Mouse (Mus musculus) megakaryocyte progenitor cell, adult 5-6 weeks (primary cell): ENCODE results near the gene Smim24. TPM values are rescaled to one million over a fixed set of nuclear protein-coding genes. Genes with fewer than 3 reads are reported as not detected.

Experiments
- ATAC-seq: replicated peaks from 2 replicates; pipeline ENCODE4 v1.8.0; 2016; ENCODE audit warnings: mild to moderate bottlenecking, moderate TSS enrichment, inconsistent platforms; ENCODE audit not compliant: poor library complexity
- total RNA-seq, 2 experiments: library from RNA; stranded (forward) in 1 of 2; stranded (reverse) in 1 of 2; fragments of 157-497, 149-512 nt in 1 of 2; fragments of 200-1000 nt in 1 of 2; gene quantifications; 2 replicates each; pipeline versions ENCODE4 v1.2.3 to v1.2.4; 2015 to 2017

Smim24 gene
- total RNA-seq, 2 experiments from 2014 or later, result 7.5 to 31.4 TPM

DNA sequence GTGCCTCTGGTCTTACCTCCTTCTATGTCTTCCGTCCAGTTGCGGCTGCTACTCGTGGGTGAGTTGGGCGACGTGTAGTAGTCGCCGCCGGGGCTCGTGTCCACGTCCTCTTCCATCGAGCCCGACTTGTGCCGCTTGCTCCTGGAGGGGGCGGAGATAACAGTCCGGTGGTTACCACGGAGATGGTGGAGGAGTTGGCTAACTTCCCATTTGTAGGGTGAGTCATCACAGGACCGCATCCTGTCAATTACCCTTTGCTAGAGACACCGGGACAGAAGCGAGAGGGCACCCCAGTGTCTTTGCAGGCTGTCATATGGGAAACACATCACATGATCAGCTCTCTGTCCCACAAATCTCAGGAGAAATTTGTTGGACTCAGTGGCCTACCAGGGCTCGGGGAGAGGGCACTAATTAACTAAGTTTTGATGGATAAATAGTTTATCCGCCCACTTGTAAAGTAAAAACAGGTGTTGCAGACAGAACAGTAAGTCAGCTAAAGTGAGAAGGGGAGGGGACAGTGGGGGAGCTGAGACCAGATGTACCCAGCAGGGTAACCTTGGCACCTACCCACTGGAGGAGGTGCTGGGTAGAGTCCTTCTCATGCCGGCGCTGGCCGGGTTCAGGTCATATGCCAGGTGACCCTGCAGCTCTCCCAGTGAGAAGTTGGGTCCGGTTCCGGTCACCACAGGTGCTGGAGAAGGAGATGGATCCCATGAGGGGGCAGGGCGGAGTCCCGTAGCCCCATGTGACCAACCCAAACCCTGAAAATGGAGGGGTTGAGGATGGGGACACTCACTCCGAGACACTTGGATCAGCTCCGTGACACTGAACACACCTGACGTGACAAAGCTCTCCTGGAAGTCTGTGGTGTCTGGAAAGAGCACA lies 14.9 kb downstream of the Smim24 start:
- ATAC-seq, result peak; percentile 68

DNA sequence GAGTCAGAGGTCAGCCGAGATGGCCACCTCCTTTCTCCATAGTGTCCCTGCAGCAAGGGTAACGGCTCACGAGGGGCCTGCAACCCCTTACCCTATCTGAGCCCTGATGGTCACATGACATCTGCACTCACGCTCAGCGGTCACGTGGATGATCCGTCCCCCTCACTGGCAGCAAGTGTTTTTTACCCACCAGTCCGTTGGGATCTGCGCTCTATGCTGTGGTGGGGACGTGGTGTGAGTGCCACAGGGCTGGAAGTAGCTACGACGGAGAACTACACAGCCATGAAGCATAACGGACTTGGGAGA lies 15.5 kb downstream of the Smim24 start:
- ATAC-seq, result no peak

DNA sequence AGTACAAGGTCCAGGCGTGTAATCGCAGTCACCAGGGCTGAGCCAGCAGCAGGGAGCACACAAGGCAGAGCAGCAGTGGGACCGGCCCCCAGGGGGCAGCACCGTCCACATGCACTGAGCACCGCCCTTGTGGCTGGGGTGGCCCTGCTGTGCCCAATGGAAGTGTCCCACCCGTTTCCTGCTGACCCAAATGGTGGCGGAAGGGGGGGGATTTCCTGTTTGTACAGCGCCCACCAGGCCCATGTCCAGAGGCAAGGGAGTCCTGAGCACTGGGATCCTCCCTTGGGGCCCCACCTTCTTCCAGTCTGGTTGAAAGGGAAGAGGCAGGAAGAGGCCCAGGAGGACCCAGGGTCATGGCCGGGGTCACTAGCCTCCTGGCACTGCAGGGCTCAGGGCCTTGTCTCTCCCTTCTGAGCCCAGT lies 16.0 kb downstream of the Smim24 start:
- ATAC-seq, result peak; percentile 68

DNA sequence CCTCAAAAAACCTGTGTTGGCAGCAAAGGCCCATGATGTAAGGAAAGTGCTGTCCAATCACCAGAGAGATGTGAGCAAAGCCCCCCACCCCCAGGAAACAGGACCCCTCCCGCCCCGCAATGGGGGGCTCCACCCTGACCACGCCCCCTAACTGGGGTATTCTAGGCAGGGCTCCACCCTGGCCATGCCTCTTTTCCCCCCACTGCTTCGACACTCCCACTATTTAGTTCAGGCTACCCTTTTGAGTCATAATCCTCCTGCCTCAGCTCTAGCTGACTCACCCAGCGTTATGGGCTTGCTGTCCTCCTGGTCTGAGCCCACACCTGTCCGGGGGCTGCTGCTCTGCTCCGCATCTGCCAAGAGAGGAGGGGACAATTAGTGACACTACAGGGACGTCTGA lies 16.5 kb downstream of the Smim24 start:
- no peak for ATAC-seq

DNA sequence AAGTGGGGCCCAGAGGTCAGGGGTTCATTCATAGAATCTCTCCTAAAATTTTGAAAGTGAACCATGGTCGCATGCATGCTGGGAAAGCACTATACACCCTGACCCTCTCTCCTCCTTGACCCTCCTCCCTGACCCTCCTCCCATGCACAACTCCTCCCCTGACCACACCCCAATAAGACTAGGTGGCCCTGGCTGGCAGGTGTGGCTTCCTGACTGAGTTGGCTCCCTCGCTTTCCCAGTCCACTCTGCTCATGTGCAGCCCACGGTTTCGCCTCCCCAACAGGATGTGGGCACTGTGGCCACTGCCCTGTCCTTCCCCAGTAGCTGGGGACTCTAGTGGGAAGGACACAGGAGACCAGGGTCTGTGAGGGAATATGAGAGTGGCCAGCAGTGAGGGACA lies 17.5 kb downstream of the Smim24 start:
- no peak for ATAC-seq

DNA sequence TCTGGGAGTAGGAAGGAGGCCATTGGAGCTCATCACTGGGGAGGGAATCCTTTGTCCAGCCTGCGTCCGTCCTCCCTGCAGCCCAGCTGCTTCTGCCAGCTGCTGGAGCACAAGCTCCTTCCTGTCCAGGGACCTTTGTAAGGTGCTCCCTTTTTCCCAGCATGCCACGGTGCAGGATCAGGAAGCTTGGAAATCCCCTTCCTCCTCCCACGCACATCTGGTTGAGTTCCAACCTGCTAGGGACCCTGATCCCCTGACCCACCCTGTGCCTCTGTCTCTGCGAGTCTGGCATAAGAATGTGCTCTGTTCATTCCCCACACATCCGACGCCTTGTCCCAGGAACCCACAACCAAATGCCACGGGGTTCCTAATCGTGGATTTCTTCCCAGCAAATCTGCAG lies 18.1 kb downstream of the Smim24 start:
- ATAC-seq, result no peak

DNA sequence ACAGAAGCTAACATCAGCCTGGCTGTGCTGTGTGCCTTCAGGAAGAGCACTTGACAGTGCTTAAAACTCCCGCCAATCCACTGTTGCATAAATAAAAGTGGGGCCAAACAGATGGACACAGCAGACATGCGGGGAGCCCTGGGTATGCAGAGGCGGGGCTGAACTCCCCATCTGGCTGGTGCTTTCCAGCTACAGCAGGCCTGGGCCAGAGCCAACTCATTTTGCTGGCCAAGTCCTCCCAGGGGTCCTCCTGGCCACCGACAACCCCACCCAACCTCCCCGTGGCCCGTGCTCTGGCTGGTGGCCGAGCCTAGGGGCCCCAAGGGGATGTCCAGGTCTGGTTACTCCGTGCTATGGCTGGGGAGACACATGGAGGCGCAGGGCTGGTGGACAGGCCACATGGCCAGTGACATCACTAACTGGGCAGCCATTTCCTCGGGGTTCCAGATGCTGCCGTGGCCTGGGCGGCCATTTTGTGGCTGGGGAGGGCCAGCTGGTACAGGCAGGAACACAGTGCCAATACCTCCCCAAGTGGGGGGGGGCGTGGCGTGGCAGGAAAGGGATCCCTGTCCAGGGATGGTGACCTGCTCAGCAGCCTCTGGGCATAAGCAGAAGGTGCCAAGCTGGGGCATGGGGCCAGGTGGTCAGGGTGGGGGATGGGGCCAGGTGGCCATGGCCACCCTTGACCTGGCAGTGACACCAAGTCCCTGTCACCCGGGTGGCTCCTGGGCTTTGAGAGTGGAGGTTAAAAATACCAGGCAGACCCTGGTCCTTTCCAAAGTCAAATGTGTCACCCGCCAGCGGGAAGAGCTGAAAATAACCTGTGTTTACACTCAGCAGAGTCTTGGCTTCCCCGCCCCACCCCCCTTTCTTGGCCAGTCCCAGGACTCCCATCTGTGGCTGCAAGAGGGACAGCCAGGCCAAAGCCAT lies 18.9 kb downstream of the Smim24 start:
- ATAC-seq, result no peak

DNA sequence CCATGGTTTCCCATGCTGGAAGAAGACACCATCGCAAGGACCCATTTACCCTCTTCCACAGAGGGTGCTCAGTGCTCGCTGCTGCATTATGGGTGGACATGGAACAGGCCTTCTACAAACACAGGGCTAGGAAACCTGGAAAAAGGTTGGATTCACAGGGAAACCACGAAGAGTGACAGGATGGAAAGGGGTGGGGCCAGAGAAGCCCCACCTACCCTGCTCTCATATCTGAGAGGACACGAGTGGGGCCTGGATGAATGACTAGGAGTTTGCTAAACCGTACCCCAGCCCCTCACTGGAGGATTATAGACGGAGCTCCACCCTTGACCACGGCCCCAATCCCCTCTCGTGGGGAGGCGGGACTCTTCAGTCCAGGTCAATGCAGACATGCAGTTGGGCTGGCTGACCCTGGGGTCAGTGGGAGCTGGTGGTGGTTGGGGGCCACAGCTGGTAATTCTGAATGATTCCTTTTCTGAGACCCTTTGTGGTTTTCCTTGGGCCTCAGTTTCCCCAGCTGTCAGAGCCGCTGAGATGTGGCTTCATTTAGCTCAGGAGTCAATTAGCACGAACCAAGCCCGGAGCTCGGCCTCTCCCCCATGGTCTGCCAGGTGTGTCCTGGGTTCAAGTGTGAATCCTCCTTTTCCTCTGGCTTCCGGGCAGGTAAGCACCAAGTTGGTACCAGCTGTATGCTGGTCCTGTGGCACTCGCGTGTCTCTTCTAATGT lies 19.9 kb downstream of the Smim24 start:
- no peak for ATAC-seq

DNA sequence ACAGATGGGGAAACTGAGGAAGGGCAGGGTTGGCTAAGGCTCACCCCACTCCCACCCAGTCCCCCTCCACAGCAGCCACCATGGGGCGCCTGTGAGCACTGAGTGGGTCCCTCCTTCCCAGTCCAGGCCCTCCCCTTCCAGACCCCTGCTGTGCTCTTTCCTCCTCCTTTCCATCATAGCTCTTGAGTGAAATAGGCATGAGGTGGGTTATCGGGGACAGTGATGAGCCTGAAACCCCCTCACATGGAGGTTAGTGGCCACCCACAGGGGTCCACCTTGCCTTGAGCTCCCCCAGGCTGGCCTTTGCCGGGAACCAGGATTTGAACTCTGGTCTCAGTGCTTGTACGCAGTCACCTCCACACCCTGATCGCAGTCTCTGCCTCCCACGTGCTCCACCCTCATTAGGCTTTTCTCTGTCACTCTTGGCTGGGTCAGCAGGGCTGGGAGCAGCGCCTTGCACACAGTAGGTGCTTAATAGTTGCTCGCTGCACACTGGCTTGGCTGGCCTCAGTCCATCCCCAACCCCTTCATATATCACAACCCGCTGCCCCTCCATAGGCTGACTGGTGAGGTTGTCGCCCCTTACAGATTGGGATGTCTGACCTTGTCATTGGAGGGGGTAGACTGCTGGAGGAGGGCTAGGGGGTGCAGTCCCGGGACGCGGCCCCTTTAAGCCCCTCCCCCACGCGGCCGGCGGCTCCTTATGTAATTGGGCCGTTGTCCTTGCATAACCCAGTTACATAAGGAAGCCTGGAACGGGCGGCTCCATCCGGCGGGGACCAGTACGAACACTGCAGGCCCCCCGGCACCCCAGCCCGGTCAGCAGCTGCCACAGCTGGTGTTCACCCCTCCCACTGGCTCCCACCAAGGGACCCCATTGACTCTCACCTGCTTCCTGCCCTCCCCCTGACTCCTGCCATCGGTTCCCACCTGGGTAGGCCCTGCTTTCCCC lies 20.7 kb downstream of the Smim24 start:
- peak; percentile 60 for ATAC-seq

DNA sequence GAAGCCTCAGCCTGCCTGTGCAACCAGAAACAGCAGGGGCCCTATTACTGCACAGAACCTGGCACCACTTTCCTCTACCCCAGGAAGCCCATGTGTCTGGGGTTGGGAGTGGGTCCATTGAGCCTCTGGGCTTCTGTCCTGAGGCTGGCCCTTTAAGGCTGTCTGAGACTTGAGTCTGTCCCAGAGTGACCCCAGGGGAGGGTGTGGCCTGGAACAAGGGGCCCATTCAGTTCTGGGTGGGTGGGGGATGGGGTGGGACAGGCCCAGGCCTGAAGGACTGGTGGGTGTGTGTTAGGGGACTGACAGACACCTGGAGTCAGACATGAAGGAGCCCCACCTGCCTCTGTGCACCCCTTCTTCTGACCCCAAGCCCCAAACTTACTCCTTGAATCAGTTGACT lies 21.8 kb downstream of the Smim24 start:
- no peak for ATAC-seq

DNA sequence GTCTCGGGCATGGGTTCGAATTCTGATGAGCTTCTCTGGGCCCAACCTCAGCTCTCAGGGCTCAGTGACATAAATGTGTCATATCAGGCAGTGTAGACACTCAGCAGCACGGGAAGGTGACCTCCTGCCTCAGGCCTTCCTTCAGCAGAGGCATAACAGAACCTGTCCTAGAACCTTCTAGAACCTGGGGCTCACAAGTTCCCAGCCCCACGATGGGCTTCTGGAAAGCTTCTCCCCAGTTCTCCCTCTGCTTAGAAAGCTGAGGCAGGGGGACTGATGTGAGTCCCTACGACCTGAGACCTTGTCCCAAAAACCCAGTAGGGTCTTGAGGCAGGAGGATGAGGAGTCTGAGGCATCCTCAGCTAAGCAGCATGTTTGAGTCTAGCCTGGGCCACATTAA lies 22.3 kb downstream of the Smim24 start:
- ATAC-seq, result no peak

DNA sequence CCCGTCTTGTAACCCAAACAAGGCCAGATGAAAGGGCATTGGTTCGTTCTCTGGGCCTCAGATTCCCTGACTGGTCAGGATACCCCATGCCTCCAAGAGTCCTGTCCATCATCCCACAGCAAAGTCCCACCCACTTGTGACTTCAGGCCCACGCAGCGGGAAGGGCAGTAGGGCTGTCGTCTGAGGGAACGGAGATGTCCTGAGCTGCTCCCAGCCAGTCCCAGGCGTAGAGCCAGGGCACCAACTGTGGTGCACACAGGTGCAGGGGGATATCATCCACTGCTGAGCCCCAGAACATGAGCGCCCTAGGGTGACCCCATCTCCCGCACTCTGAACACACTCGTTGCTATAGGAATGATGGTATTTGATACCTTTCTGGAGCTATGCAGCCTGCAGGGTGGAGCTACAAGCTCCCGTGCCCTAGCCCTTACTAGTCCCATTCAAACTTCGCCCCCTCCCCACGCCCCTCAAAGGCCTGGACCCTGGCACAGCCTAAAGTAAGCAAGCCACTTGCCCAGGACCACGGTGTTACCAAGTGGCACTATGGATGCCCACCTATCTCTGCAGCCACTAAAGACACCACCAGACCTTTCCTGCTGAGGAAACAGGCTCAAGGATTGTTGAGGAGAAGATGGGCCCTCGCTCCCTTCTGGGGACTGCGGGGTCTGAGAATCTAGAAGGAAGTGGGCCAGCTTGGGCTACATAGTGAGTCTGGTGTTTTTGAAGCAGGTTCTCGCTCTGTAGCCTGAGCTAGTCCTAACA lies 22.9 kb downstream of the Smim24 start:
- no peak for ATAC-seq

DNA sequence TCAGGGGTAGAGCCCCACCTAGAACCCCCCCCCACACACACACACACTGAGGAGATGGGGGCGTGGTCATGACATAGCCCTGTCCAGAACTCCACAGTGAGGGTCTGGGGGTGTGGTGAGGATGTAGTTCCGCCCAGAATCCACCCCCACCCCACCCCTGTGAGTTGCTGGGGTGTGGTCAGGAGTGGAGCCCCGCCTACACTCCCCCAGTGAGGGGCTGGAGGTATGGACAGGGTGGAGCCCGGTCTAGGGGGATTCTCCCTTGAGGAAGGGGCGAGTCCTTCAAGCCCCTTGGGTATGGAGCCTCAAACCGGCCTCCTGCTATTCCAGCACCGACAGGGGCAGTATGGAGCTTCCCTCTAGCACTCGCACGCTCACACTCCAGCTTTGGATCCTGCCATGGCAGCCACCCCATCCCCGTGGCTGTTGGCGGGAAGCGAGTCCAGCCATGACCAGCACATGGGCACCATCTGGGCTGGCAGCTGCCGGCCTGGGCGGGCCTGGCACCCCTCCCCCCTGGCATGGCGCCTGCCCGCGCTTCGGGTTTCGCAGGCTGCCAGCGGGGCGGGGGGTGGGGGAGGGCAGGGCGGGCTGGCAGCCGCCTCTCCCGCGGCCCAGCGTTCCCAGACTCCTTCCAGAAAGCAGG lies 23.9 kb downstream of the Smim24 start:
- ATAC-seq, result peak; percentile 49

DNA sequence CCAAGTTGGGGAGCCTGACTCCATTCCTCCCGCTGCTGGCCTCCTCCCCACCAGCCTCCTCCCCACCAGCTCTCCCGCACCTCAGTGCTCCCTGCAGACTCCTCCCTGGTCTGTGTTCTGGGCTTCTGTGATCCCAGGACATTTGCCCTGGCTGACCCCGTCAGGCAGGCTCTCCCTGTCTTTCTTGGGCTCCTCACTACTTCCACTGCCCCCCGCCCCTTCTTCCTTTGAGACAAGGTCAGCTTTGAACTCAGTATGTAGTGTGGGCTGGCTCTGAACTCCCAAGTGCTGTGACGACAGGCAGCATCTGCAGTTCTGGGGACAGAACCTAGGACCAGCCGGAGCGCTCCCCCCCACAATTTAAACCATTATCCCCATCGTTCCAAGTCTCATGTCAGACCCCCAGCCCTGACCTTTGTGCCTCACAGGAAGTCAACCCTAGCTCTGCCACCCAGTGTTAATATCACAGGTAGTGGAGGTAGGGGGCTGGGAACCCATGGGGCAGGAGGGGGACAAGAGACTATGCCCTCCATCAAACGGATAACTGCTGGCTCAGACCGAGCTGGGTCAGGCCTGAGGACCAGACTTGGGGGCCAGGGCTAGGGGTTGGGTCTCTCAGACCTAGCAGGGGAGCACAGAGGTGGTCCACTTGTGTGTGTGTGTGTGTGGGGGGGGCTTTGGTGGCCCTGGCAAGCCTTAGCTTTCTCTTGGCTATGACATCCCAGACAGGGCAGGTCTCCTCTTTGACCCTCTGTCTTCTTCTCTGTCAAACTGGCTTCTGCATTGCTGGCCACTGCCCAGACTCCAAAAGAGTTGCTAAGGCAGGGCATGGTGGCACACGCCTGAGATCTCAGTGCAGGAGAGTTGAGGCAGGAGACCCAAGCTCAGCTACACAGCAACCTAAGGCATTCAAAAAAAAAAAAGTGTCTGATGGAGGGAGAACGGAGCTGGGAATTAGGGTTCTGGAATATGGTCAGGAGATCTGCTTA lies 24.7 kb downstream of the Smim24 start:
- no peak for ATAC-seq

DNA sequence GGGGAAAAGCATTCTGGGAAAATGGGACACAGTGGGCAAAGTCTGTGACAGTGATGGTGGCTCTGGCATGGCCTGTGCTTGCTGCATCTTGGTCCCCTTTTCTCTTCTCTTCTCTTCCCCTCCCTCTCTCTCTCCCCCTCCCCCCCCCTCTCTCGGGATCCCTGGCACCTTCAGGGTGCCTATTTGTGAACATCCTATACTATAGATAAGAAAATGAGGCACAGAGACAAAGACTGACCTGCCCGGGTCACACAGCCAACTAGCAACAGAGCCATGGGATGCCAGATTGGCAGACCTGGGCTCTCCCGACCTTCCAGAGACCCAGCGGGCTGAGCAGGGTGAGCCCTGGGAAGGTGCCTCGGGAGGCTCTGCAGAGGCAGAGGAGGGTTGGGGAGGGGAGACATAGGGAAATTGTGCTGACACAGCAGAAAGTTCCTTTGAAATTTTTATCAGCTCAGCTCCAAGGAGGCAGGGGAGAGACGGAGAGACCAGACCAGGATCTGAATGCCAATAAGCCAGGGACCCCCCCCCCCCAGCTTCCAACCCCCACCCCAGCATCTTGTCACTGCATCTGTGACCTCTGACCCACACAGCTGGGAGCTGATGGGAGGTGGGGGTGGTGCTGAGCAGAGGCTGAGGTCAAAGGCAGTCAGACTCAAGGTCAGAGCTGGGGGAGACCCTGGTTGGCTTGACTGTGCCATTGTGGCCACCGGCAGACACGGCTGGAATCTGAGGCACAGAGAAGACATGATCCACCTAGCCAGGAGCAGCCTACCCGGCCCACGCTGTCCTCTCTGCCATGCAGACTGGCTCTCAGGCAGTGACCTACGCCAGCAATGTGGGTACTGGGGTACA lies 25.6 kb downstream of the Smim24 start:
- no peak for ATAC-seq

DNA sequence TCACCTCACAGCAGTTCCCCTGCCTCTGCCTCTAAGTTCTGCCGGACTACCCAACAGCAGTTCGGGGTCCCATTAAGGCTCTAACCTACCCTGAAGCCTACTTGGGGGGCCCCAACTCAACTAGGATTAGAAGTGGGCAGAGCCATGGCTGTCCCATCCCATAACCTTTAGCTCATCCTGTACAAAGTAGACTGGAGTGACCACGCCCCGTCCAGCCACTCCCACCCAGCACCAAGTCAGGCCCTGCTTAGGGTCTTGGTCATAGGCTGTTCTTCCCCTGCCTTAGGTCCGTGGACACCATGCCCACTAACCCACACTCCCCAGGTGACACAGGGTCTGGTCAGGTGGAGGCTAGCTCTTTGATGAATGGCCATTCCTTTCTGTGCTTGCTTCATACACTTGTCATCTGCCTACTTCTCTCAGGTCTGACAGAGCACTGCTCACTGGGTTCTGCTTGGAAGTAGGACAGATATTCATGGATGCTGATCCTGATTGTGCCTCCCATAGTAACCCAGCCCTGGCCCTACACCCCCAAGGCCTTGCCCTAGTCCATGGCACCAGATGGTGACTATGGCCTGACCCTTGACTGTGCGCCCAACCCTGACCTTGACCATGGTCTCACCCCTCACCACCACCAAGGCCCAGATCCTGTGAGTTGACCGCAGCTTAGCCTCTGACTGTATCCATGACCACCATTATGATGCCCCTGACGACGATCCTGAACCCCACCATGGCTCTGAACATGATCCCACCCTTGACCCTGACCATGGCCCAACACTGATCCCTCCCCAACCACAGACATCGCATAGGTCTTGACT lies 26.5 kb downstream of the Smim24 start:
- no peak for ATAC-seq
